Mouse (Mus musculus) embryonic facial prominence, embryonic 11.5 days (tissue): ENCODE results near the gene Zfp697. TPM values are rescaled to one million over a fixed set of nuclear protein-coding genes. Genes with fewer than 3 reads are reported as not detected.
A peak's percentile ranks its signal among the peaks of the same experiment; 100 is the strongest.

ENCODE experiments used
- ATAC-seq: fragments of 200-750 bp; cut with Nextera tagmentation; replicated peaks from 2 replicates; pipeline ENCODE4 v1.8.0; 2017; ENCODE audit warnings: low read depth; ENCODE audit not compliant: insufficient number of reproducible peaks, low FRiP score, low TSS enrichment
- DNase-seq: peaks from one replicate; pipeline ENCODE4 v3.0.0-alpha.2; 2015; ENCODE audit warnings: low spot score
- H3K27ac ChIP-seq: fragments of 300-500 bp; sonication (generic); replicated peaks from 2 replicates; pipeline ENCODE4 v1.5.1; 2014; ENCODE audit warnings: mild to moderate bottlenecking, low read depth, low read length, control low read depth
- H3K27me3 ChIP-seq: fragments of 300-500 bp; sonication (generic); 2 replicates; pipeline ENCODE4 v1.6.1; 2014; ENCODE audit warnings: mild to moderate bottlenecking, low read length, moderate library complexity, mixed read lengths; ENCODE audit not compliant: control insufficient read depth, insufficient read depth
- H3K36me3 ChIP-seq: fragments of 300-500 bp; sonication (generic); replicated peaks from 2 replicates; pipeline ENCODE4 v1.6.1; 2014; ENCODE audit warnings: low read depth, mild to moderate bottlenecking, low read length, moderate library complexity, mixed read lengths; ENCODE audit not compliant: control insufficient read depth, insufficient read depth
- H3K4me1 ChIP-seq: fragments of 300-500 bp; sonication (generic); 2 replicates; pipeline ENCODE4 v1.6.1; 2014; ENCODE audit warnings: low read length, mixed read lengths; ENCODE audit not compliant: control insufficient read depth, insufficient read depth
- H3K4me2 ChIP-seq: fragments of 300-500 bp; sonication (generic); 2 replicates; pipeline ENCODE4 v1.6.1; 2014; ENCODE audit warnings: low read depth, mild to moderate bottlenecking, control low read depth, low read length, moderate library complexity
- H3K4me3 ChIP-seq: fragments of 300-500 bp; sonication (generic); 2 replicates; pipeline ENCODE4 v1.5.1; 2014; ENCODE audit warnings: low read depth, low read length, control low read depth
- H3K9ac ChIP-seq: fragments of 300-500 bp; sonication (generic); replicated peaks from 2 replicates; pipeline ENCODE4 v1.6.1; 2014; ENCODE audit warnings: mild to moderate bottlenecking, control low read depth, low read length
- H3K9me3 ChIP-seq: fragments of 300-500 bp; sonication (generic); replicated peaks from 2 replicates; pipeline ENCODE4 v1.6.1; 2016; ENCODE audit warnings: mild to moderate bottlenecking, low read length, inconsistent platforms, mixed read lengths; ENCODE audit not compliant: control insufficient read depth
- WGBS: fragments of 180-500 bp; shearing (Covaris S2); extraction: QIAGEN DNeasy Blood & Tissue Kit; methylation state at CpG from one replicate; pipeline ENCODE4 v1.1.7; 2014; 5-methylcytosine and 5-hydroxymethylcytosine counted together
- polyA plus RNA-seq: library from polyadenylated mRNA; unstranded; fragments of >200 nt; fragmentation: Nextera tagmentation; extraction: Ambion mirVana; gene quantifications from 2 replicates; pipeline ENCODE4 v1.2.1, GENCODE M21; 2014

Zfp697 gene
- polyA plus RNA-seq, result 9.7 and 9.9 TPM in 2 replicates

GRCm38 (mm10) chr3:98382246-98382939 is at the start of gene Zfp697:
Zfp697 (plus strand) TSS chr3:98382461.
- ATAC-seq, result peak; percentile 91
- H3K4me3 ChIP-seq, result peak within 1 kb of the TSS; percentile 87
- no peaks in the 10 kb centered on the region for H3K4me1 ChIP-seq
- WGBS, result under 1% methylated on average over 42 of the region's 42 CpGs
- H3K9me3 ChIP-seq, result no peaks in the 10 kb centered on the region
- peak within 1 kb of the TSS; percentile 95 for H3K9ac ChIP-seq
- peak within 1 kb of the TSS; percentile 88 for H3K4me2 ChIP-seq
- no peak within 1 kb of the TSS for H3K27ac ChIP-seq
- peak; percentile 83 for DNase-seq
- no peaks in the 10 kb centered on the region for H3K27me3 ChIP-seq
- no peaks in the 10 kb centered on the region for H3K36me3 ChIP-seq

GRCm38 (mm10) chr3:98334010-98334409 is 48.3 kb upstream of the Zfp697 start:
- Histone ChIP-seq H3K9me3 (no peaks in the 10 kb centered on the region), H3K9ac (no peak overlapping the region), H3K27me3 (no peaks in the 10 kb centered on the region), H3K4me1 (no peaks in the 10 kb centered on the region; the same call in 1 of the 2 replicates), H3K4me2 (no peak overlapping the region), H3K4me3 (no peak overlapping the region), H3K27ac (no peak overlapping the region), H3K36me3 (peaks cover 2% of the 10 kb centered on the region)
- DNase-seq, result no peak
- no peak for ATAC-seq
- 72% methylated on average over 2 of the region's 2 CpGs for WGBS

GRCm38 (mm10) chr3:98335331-98335730 is 46.9 kb upstream of the Zfp697 start:
- DNase-seq (no peak), ATAC-seq (no peak)
- Histone ChIP-seq H3K4me1 (no peaks in the 10 kb centered on the region; the same call in 1 of the 2 replicates), H3K9ac (no peak overlapping the region), H3K4me3 (no peak overlapping the region), H3K4me2 (no peak overlapping the region), H3K27ac (no peak overlapping the region), H3K27me3 (no peaks in the 10 kb centered on the region), H3K36me3 (peaks cover 2% of the 10 kb centered on the region), H3K9me3 (no peaks in the 10 kb centered on the region)

- DNase-seq, result no peak
- Histone ChIP-seq H3K4me3 (no peak overlapping the region), H3K27ac (no peak overlapping the region), H3K27me3 (no peaks in the 10 kb centered on the region), H3K4me2 (no peak overlapping the region), H3K9ac (no peak overlapping the region), H3K4me1 (no peaks in the 10 kb centered on the region; the same call in 1 of the 2 replicates), H3K36me3 (peaks cover 2% of the 10 kb centered on the region), H3K9me3 (no peaks in the 10 kb centered on the region)
- WGBS, result 79% methylated on average over 7 of the region's 7 CpGs
- no peak for ATAC-seq
Measured at GRCm38 (mm10) chr3:98335886-98336285, 46.4 kb upstream of the Zfp697 start.

GRCm38 (mm10) chr3:98336661-98337654 is 45.3 kb upstream of the Zfp697 start:
- no peaks in the 10 kb centered on the region for H3K27me3 ChIP-seq
- peaks cover 2% of the 10 kb centered on the region for H3K36me3 ChIP-seq
- no peak overlapping the region for H3K27ac ChIP-seq
- H3K4me3 ChIP-seq, result no peak overlapping the region
- DNase-seq (peak; percentile 8), ATAC-seq (no peak)
- H3K9ac ChIP-seq, result no peak overlapping the region; the same call in 1 of the 2 replicates
- no peaks in the 10 kb centered on the region; the same call in 1 of the 2 replicates for H3K4me1 ChIP-seq
- no peaks in the 10 kb centered on the region for H3K9me3 ChIP-seq
- no peak overlapping the region for H3K4me2 ChIP-seq
- 80% methylated on average over 22 of the region's 22 CpGs for WGBS

GRCm38 (mm10) chr3:98338584-98339041 is 43.6 kb upstream of the Zfp697 start:
- Histone ChIP-seq H3K4me3 (peak overlapping the region; percentile 58), H3K27ac (no peak overlapping the region), H3K4me1 (no peaks in the 10 kb centered on the region; the same call in 1 of the 2 replicates), H3K36me3 (no peaks in the 10 kb centered on the region), H3K9ac (peak overlapping the region; percentile 62), H3K4me2 (peak overlapping the region; percentile 59), H3K27me3 (no peaks in the 10 kb centered on the region), H3K9me3 (no peaks in the 10 kb centered on the region)
- ATAC-seq (peak; percentile 49; the same call in 1 of the 2 replicates), DNase-seq (peak; percentile 73)
- WGBS, result 6% methylated on average over 15 of the region's 15 CpGs

GRCm38 (mm10) chr3:98339097-98339705 is 43.1 kb upstream of the Zfp697 start:
- Histone ChIP-seq H3K4me1 (no peaks in the 10 kb centered on the region; the same call in 1 of the 2 replicates), H3K4me3 (peak overlapping the region; percentile 58), H3K9me3 (no peaks in the 10 kb centered on the region), H3K36me3 (no peaks in the 10 kb centered on the region), H3K27ac (no peak overlapping the region), H3K9ac (peak overlapping the region; percentile 62), H3K27me3 (no peaks in the 10 kb centered on the region), H3K4me2 (peak overlapping the region; percentile 59)
- DNase-seq (peak; percentile 60), ATAC-seq (peak; percentile 40; the same call in 1 of the 2 replicates)
- under 1% methylated on average over 46 of the region's 46 CpGs for WGBS
